Mouse (Mus musculus): ENCODE measurements around the gene Olfr575.
A peak's percentile ranks its signal among the peaks of the same experiment; 100 is the strongest.

Gene Olfr575

DNA sequence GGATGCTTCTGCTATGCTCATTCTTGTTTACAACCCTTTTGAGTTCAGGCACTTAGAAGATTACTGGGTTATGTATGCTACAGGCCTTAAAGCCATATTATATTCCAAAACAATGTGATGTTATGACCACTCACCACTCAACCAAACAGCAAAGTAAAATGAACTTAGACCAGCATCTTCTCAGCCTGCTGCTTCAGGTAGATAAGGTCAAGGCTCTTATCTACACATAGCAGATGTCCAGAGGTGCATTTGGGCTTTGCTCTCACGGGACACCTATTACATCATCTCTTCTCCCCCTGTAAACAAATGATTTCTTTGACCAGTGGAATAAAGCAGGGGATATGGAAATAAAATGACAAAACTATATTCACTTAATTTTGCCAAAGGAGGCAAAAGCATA is at the start of gene Olfr575:
Olfr575 (minus strand) TSS at position 183 of the 400 bp plus-strand sequence.
- no peak for DNase-seq

DNA sequence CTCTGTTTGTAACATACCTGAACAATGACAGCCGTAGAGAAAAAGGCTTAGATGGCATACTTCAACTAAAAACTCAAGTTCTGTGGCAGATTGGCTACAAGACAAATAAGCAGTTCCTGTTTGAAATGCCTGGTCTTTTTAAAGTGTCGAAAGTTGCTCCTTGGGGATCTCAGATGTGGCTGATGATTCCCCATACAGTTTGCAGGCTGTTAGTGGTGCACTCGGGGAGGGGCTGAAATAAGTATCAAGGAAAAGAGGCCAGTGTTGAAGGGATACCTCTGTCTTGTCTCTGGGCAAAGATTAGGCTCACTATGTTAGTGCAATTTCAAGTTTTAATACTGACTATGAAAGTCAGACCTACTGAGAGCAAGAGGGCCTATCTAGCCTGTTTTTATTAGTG is 30.6 kb upstream of the Olfr575 start, which contains the start of gene Olfr578:
Olfr578 (minus strand) TSS at position 101 of the 400 bp plus-strand sequence.
- no peak for DNase-seq

DNA sequence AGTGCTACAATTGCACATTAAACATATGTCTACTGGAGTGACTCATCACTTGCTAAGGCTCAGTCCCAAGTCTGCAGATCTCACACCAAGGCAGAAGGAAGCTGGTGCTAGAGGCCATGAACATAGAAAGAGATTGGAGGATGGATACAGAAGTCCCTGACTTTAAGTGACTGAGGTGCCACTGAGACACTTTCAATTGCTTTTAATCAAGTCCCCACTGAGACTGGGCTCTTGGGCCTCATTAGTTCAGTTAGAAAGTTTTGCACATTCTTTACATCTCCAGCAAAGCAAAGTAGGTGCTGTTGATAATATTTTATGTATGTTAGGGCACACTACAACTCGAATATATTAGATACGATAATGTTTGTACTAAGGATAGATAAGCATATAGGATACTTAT is 17.3 kb upstream of the Olfr575 start, which contains the start of gene Olfr577:
Olfr577 (minus strand) TSS at position 101 of the 400 bp plus-strand sequence.
- no peak for DNase-seq

DNA sequence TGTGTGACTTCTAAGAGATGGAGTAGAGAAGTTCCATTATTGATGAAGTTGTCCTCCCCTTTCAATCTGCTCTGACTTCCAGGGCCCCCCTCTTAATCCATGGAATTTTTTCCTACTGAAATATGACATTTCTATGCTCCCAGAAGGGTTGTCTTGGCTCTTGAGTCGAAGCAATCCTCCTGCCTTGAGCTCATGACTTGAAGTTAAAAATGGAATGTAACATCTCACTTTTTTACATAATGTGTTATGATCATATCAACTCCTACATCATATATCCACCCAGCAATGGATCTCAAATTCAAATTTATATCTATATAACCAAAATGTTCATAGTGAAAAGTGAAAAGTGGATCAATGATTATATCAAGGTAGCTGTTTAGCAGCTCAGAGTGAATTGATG is 15.8 kb upstream of the Olfr575 start:
- no peak for DNase-seq

DNA sequence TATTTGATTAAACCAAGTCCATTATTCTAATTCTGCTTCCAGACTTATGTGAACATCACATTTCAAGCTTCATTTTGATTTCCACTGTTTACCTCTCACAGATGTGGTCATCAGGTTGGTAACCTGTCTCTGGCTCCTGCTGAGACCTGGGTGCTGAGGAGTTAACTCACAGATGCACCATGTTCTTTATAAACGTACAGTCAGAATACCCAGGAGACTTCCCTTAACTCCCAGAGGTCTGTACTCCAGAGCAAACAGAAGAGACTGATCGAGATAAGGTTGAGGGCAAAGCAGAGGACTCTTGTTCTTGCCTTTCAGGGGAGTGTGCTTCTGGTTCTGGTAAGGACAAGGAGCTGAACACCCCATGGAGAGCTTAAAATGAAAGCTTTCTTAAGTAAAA is 3.8 kb upstream of the Olfr575 start, which contains the start of gene Olfr576:
Olfr576 (plus strand) TSS at position 301 of the 400 bp plus-strand sequence.
- DNase-seq, result no peak

DNA sequence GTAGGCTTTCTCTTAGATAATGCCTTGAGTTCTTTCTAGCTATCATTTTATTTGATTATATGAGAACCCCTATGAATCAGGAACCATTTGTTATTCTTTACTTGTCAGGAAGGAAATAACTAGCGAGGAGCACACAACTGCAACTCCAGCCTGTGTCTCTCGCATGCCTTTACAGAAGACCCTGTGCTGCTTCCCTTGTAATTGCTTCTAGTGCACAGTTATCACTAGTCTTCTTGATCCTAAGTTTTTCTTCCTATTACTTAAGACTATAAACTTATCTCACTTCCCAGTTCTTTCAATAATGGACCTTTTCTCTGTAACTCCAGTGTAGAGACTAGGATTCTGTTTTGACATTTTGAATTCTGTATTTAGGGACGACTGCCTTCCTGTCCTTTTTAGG is 438 bp downstream of the Olfr575 start:
- no peak for DNase-seq

DNA sequence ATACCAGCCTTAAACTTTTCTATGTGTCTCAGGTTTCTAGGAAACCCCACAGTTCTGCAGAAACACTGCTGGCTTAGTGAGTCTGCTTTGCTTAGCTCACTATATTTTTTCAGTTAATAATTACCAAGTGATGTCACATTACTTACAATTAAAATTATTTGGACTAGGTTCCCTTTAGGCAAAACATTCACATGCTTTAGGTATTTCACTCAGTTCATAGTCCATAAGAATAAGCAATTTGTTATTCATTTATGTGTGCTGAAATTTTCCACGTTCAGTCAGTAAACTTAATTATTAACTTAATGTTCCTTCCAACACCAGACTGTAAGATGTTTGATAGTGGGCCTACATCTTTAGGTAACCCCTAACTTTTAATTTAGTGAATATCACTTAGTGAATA is 7.8 kb downstream of the Olfr575 start:
- no peak for DNase-seq

DNA sequence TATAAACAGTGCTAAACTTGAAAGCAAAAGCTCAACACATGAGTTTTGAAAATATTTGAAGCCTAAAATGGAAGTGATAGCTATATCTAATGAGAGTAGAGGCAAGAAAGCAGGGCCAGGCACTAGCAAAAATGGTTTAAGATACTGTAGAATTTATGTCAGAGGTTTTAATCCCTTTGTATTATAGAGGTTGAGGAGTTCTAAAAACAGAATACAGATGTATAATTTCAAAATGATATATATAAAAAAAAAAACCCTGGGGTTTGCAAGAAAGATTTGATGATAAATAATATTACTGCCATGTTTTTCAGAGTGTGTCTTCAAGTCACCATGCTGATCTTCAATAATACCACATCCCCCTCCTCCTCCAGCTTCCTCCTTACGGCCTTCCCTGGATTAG is 10.4 kb downstream of the Olfr575 start, which contains the start of gene Olfr574:
Olfr574 (plus strand) TSS at position 301 of the 400 bp plus-strand sequence.
- DNase-seq, result no peak

DNA sequence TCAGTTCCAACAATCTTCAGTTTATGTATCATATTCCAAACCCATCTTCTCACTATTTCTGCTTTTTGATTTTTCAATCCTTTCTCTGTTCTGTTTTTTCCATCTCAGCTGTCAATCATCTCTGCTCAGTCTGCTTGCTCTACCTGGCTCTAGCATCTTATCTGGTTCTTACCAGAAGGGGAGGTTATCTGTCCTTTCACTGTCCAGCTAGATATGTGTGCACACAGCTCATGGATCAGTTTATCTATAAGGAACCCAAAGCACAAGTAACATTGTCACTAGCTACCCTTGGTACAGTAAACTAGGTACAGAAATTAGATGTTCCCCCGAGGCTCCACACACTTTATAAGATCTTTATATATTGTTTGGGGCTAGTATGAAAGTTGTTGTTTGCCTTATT is 15.2 kb downstream of the Olfr575 start:
- DNase-seq, result no peak

DNA sequence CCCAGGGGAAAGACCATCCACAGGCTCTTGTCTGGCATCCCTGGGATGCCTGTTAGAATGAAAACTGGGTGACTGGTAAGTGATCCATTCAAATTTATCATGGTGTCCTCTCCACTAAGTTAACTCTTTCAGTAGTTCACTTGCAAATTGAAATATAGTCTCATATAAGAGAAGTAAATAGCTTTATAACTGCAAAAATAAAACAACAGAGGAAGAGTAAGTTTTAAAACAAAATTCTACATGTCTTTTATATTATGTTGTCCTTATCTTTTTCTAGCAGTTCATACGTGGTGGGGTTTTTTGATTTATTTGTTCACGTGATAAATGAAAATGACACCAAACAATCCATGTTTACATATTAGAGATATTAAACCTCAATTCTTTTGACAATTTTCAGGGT is 16.1 kb downstream of the Olfr575 start, which contains the start of gene Olfr573-ps1:
Olfr573-ps1 (minus strand) TSS at position 101 of the 400 bp plus-strand sequence.
- no peak for DNase-seq

DNA sequence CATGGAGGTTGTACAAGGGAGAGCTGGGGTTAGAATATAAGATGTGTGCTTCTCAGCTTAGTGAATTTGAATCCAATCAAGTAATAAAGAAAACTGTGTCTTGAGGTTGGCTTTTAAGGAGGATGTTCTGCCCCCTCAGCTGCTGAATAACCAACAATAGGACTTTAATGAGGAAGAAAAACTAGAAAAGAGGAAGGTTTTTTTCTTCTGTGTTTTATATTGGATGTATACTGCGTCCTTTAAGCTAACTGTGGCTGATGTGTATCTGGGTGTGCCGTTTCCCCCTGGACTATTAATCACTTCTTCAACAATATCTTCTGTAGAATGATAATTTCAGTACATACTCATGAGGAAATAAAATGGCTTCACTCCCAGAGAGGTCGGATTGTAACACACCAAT is 31.5 kb downstream of the Olfr575 start:
- DNase-seq, result no peak

DNA sequence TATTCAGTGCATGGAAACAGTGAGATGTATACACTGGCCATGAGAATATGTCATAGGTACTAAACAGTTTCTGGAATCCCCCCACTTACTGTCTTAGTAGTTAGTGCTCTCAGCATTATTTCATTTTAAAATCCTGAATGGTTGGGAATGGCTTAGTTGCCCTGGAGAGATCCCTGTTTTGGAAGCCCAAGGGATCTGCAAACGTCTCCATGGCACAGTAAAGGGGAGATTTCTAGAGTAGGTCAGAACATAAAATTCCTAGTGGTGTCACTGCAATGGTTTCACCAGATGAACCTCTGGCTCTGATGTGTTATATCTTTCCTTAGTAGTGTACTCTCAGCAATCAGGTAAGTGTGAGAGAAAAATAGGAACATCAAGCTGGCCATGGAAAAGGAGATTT is 34.5 kb downstream of the Olfr575 start, which contains the start of gene Olfr572:
Olfr572 (plus strand) TSS at position 301 of the 400 bp plus-strand sequence.
- DNase-seq, result no peak

DNA sequence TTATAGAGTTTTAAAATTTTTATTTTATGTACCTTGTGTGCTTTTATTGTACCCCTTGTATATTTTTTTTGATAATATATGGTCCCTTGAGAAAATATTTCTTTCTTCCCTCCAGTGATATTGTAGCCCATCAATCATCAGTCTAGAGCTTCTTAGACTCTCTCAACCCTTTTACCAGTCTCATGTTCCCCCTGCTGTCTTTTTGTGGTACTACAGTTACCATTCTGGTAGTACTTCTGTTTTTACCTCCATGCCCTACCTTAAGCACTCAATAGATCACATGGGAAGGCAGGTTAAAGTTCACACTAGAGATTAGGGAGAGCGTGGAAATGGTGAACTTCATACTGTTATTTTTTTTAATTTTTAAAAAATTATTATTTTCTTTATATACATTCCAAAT is 38.9 kb downstream of the Olfr575 start:
- DNase-seq, result peak; percentile 19

DNA sequence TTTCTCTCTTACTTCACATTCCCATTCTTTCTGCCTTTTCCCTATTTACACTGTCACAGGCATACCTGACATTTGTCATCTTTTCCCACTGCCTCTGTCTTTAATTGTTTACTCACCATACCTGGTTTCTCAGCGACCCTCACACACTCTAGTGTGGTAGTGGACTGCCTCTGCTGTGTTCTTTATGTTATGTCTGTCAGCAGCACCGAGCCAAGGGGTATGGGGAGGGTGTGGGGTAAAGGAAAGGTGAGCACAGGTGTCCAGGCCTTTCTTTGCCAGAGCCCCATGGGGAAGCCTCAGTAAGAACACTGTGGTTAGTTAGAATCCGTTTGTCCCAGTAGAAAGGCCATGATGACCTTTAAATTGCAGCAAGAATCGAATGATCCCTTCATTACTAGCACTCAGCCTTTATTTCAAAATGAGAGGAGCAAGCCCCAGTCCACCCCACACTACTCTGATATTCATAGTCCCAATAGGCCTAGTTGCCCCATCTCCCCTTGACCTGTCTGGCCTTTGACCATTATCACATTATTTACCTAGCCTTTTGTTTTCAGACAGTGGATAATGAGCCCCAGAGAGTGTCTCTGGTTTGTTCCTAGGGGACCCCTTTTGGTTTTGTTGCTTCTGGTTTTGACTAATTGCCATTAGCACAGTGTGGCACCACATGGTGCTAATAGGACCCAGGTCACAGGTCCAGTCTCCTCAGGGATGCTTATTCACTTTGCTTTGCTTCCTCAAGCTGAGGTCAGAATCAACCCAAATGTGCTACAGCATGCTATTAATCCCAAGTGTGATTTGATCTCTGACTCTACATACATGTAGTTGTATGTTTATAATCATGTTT is 41.3 kb downstream of the Olfr575 start, which contains the start of gene Olfr571:
Olfr571 (minus strand) TSS at position 505 of the 844 bp plus-strand sequence.
- DNase-seq, result no peak

DNA sequence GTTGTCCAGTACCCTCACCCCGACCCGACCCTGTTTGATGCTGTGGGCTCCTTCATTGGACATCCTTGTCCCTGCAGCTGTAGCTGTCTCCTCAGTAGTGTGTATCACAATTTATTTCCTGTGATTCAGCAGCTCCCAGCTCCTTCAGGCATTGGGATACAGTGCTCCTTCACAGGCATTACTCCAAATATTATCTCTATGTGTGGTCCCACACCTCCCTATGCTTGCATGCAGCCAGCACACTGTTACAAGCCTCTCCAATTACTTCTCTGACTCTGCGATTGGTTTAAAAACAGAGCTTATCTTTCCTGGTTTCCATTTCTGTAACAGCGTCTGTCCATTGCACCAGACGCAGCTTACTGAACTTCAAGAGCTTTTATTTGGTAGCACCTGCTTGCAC is 42.2 kb downstream of the Olfr575 start:
- DNase-seq, result no peak

DNA sequence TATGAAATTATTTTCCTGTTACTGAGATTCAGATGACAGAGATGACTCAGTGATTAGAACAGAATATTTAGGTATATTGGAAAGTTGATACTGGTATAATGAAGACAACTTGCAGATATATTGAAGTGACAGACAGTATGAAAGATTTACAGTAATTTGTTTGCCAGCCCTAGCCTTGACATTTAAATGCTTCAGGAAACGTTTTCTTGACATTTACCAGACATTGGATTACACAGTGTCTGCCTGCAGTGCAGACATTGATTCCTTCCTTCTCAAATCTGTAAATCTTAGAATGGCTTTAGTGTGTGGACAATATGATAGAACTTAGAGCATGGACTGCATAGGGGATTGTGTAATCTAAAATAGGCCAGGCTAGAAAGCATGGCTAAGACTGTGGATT is 43.3 kb downstream of the Olfr575 start:
- no peak for DNase-seq
